Mouse (Mus musculus): ENCODE results near the gene Atp11a. TPM values are rescaled to one million over a fixed set of nuclear protein-coding genes. Genes with fewer than 3 reads are reported as not detected.

Atp11a gene
- polyA plus RNA-seq, 1 experiment from 2014 or later = 18.5 TPM

- DNase-seq (ENCODE audit: low spot score) (no peak), ATAC-seq (replicated peaks; ENCODE audit: low FRiP score) (no peak)
- H3K4me3 ChIP-seq (ENCODE audit: low read depth, low read length) = no peak overlapping the region
- H3K4me2 ChIP-seq (ENCODE audit: low read depth, low read length, severe bottlenecking) = no peak overlapping the region
- WGBS = 87% methylated on average over 9 of the region's 9 CpGs
- no peak overlapping the region for H3K27ac ChIP-seq (ENCODE audit: low read depth, low read length)
- H3K9ac ChIP-seq (ENCODE audit: low read length) = no peak overlapping the region
- H3K9me3 ChIP-seq (ENCODE audit: control insufficient read depth, low read length) = no peaks in the 10 kb centered on the region
- H3K4me1 ChIP-seq (replicated peaks; ENCODE audit: control insufficient read depth, insufficient read depth, low read length) = no peaks in the 10 kb centered on the region; the same call in 1 of the 2 replicates
- no peaks in the 10 kb centered on the region for H3K27me3 ChIP-seq (ENCODE audit: control insufficient read depth, insufficient read depth, low read length)
- no peaks in the 10 kb centered on the region for H3K36me3 ChIP-seq (ENCODE audit: control insufficient read depth, insufficient read depth, low read length)
Observed at GRCm38 (mm10) chr8:12775302-12775975, 18.6 kb downstream of the Atp11a start.

GRCm38 (mm10) chr8:12776166-12776565 is 19.4 kb downstream of the Atp11a start:
- DNase-seq (ENCODE audit: low spot score) (no peak), ATAC-seq (replicated peaks; ENCODE audit: low FRiP score) (no peak)
- H3K9me3 ChIP-seq (ENCODE audit: control insufficient read depth, low read length) = no peaks in the 10 kb centered on the region
- H3K4me3 ChIP-seq (ENCODE audit: low read depth, low read length) = no peak overlapping the region
- H3K27me3 ChIP-seq (ENCODE audit: control insufficient read depth, insufficient read depth, low read length) = no peaks in the 10 kb centered on the region
- no peak overlapping the region for H3K9ac ChIP-seq (ENCODE audit: low read length)
- H3K4me2 ChIP-seq (ENCODE audit: low read depth, low read length, severe bottlenecking) = no peak overlapping the region
- WGBS = 83% methylated on average over 10 of the region's 10 CpGs
- H3K4me1 ChIP-seq (replicated peaks; ENCODE audit: control insufficient read depth, insufficient read depth, low read length) = no peaks in the 10 kb centered on the region; the same call in 1 of the 2 replicates
- no peaks in the 10 kb centered on the region for H3K36me3 ChIP-seq (ENCODE audit: control insufficient read depth, insufficient read depth, low read length)
- H3K27ac ChIP-seq (ENCODE audit: low read depth, low read length) = no peak overlapping the region

DNA sequence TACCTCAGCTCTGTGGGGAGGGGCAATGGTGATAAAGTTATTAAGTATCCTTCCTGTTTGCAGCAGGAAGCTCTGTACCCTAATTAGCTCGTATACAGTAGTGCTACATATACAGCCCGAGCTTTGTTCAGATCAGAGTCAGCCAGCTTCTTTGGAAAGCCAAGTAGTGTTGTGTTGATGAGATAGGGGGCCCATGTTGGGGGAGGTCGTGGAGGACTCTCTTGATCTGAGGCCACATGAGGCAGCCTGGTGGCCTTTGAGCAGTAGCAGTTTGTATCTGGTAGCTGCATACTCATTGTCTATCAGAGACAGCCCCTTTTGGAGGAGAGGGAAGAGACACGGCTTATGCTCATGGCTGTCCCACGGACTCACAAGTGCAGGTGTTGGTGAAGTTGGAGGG is 20.4 kb downstream of the Atp11a start:
- Histone ChIP-seq H3K27ac (ENCODE audit: low read depth, low read length) (no peak overlapping the region), H3K4me2 (ENCODE audit: low read depth, low read length, severe bottlenecking) (no peak overlapping the region), H3K9ac (ENCODE audit: low read length) (no peak overlapping the region), H3K9me3 (ENCODE audit: control insufficient read depth, low read length) (no peaks in the 10 kb centered on the region), H3K4me3 (ENCODE audit: low read depth, low read length) (no peak overlapping the region), H3K27me3 (ENCODE audit: control insufficient read depth, insufficient read depth, low read length) (no peaks in the 10 kb centered on the region), H3K36me3 (ENCODE audit: control insufficient read depth, insufficient read depth, low read length) (no peaks in the 10 kb centered on the region), H3K4me1 (replicated peaks; ENCODE audit: control insufficient read depth, insufficient read depth, low read length) (no peaks in the 10 kb centered on the region; the same call in 1 of the 2 replicates)
- ATAC-seq (replicated peaks; ENCODE audit: low FRiP score) = no peak
- DNase-seq (ENCODE audit: low spot score) = no peak
- WGBS = 74% methylated on average over 5 of the region's 5 CpGs

DNA sequence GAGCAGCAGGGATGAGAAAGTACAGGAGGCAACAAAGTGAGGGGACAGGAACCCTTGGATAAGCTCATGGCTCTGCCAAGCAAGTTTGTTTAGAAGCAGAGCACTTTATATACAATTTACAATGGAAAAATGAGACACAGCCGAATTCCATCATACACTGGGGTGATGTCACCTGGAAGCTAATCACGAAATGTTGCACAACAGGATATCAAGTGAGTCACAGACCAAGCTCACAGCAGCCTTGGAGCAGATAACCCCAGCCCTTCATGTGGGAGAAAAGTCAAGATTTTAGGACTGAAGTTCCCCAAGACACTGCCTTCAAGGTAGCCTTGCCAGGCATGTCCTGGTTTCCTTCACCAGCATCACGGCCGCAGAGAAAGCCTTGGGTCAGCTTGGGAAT is 22.7 kb downstream of the Atp11a start:
- H3K4me1 ChIP-seq (replicated peaks; ENCODE audit: control insufficient read depth, insufficient read depth, low read length) = no peaks in the 10 kb centered on the region; the same call in 1 of the 2 replicates
- no peak for ATAC-seq (replicated peaks; ENCODE audit: low FRiP score)
- H3K9ac ChIP-seq (ENCODE audit: low read length) = no peak overlapping the region
- H3K36me3 ChIP-seq (ENCODE audit: control insufficient read depth, insufficient read depth, low read length) = no peaks in the 10 kb centered on the region
- no peak for DNase-seq (ENCODE audit: low spot score)
- WGBS = 90% methylated on average over 4 of the region's 4 CpGs
- no peaks in the 10 kb centered on the region for H3K9me3 ChIP-seq (ENCODE audit: control insufficient read depth, low read length)
- no peak overlapping the region for H3K4me3 ChIP-seq (ENCODE audit: low read depth, low read length)
- no peaks in the 10 kb centered on the region for H3K27me3 ChIP-seq (ENCODE audit: control insufficient read depth, insufficient read depth, low read length)
- no peak overlapping the region for H3K27ac ChIP-seq (ENCODE audit: low read depth, low read length)
- no peak overlapping the region for H3K4me2 ChIP-seq (ENCODE audit: low read depth, low read length, severe bottlenecking)

- H3K27ac ChIP-seq (ENCODE audit: low read depth, low read length) = no peak overlapping the region
- no peak overlapping the region for H3K4me3 ChIP-seq (ENCODE audit: low read depth, low read length)
- DNase-seq (ENCODE audit: low spot score) = no peak
- H3K9me3 ChIP-seq (ENCODE audit: control insufficient read depth, low read length) = no peaks in the 10 kb centered on the region
- WGBS = 58% methylated on average over 8 of the region's 8 CpGs
- no peak overlapping the region for H3K9ac ChIP-seq (ENCODE audit: low read length)
- H3K27me3 ChIP-seq (ENCODE audit: control insufficient read depth, insufficient read depth, low read length) = no peaks in the 10 kb centered on the region
- H3K4me1 ChIP-seq (replicated peaks; ENCODE audit: control insufficient read depth, insufficient read depth, low read length) = no peaks in the 10 kb centered on the region; the same call in 1 of the 2 replicates
- no peak overlapping the region for H3K4me2 ChIP-seq (ENCODE audit: low read depth, low read length, severe bottlenecking)
- H3K36me3 ChIP-seq (ENCODE audit: control insufficient read depth, insufficient read depth, low read length) = no peaks in the 10 kb centered on the region
- ATAC-seq (replicated peaks; ENCODE audit: low FRiP score) = no peak
Observed at GRCm38 (mm10) chr8:12785508-12785907, 28.7 kb downstream of the Atp11a start.

DNA sequence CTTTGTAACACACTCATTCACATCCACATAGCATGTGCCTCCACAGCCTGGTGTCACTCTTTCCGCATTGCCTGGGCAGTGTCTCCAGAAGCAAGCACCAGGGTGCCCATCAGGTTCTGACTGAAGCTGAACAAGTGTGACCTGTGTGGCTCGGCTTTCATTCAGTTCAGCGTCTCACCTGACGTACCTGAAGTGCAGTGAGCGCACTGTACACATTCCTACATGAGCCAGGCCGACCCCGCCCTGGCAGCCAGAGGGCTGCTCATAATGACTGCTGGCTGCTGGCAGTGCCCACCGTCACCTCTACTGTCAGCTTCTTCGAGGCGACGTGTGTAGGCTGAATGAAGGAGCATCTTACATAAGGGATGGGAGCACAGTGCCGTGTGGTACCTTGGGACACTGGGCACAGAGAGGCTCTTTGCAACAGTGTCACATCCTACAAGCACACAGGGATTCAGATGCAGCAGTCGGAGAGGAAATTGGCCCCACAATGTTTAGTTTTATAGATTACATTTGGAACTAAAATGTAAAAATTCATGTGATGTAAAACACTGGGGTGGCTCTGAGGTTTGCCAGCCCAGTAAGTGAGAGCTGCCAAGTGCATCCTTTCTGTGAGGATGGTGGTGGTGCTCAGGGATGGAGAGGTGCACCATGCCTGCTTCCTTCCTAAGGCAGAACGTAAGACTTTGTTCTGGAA is 29.6 kb downstream of the Atp11a start:
- DNase-seq (ENCODE audit: low spot score) (no peak), ATAC-seq (replicated peaks; ENCODE audit: low FRiP score) (no peak)
- no peak overlapping the region for H3K9ac ChIP-seq (ENCODE audit: low read length)
- no peaks in the 10 kb centered on the region for H3K27me3 ChIP-seq (ENCODE audit: control insufficient read depth, insufficient read depth, low read length)
- H3K4me3 ChIP-seq (ENCODE audit: low read depth, low read length) = no peak overlapping the region
- 86% methylated on average over 14 of the region's 14 CpGs for WGBS
- H3K4me2 ChIP-seq (ENCODE audit: low read depth, low read length, severe bottlenecking) = no peak overlapping the region
- H3K27ac ChIP-seq (ENCODE audit: low read depth, low read length) = no peak overlapping the region
- H3K4me1 ChIP-seq (replicated peaks; ENCODE audit: control insufficient read depth, insufficient read depth, low read length) = no peaks in the 10 kb centered on the region; the same call in 1 of the 2 replicates
- no peaks in the 10 kb centered on the region for H3K36me3 ChIP-seq (ENCODE audit: control insufficient read depth, insufficient read depth, low read length)
- H3K9me3 ChIP-seq (ENCODE audit: control insufficient read depth, low read length) = no peaks in the 10 kb centered on the region

DNA sequence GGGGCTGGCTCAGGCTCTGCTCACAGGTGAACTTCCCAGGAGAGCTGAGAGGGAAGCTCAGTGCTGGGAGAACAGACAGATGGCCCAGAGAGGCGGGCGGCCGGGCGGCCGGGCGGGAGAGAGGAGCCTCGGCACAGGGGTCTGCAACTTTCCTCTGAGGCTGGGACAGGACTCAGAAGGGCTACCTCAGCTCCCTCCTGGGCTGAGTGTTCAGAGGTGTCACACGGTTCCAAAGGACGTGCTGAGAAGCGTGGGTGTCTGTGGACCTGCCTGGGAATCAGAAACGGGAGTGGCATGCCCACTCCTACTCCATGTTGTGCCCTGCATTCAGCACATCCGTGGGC is 30.1 kb downstream of the Atp11a start:
- H3K36me3 ChIP-seq (ENCODE audit: control insufficient read depth, insufficient read depth, low read length) = no peaks in the 10 kb centered on the region
- no peaks in the 10 kb centered on the region for H3K27me3 ChIP-seq (ENCODE audit: control insufficient read depth, insufficient read depth, low read length)
- WGBS = 81% methylated on average over 12 of the region's 12 CpGs
- no peak overlapping the region for H3K9ac ChIP-seq (ENCODE audit: low read length)
- no peak for DNase-seq (ENCODE audit: low spot score)
- no peak overlapping the region for H3K4me2 ChIP-seq (ENCODE audit: low read depth, low read length, severe bottlenecking)
- no peak for ATAC-seq (replicated peaks; ENCODE audit: low FRiP score)
- no peak overlapping the region for H3K4me3 ChIP-seq (ENCODE audit: low read depth, low read length)
- no peaks in the 10 kb centered on the region for H3K9me3 ChIP-seq (ENCODE audit: control insufficient read depth, low read length)
- H3K4me1 ChIP-seq (replicated peaks; ENCODE audit: control insufficient read depth, insufficient read depth, low read length) = no peaks in the 10 kb centered on the region; the same call in 1 of the 2 replicates
- H3K27ac ChIP-seq (ENCODE audit: low read depth, low read length) = no peak overlapping the region

DNA sequence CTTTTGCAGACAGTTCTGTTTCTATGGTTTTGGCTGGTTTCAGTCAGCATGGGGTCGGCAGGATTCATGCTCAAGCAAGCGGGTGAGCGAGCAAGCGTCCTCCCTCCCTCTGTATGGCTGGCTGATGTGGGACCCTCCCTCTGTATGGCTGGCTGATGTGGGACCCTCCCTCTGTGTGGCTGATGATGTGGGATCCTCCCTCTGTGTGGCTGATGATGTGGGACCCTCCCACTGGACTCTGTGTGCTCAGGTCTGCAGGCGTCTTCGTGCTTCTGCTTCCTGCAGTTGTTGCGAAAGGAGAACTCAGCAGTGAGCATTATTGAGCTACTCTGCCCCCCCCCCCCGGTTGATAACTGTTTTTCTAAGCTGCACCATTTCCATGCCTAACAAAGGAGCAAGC is 30.6 kb downstream of the Atp11a start:
- no peak overlapping the region for H3K27ac ChIP-seq (ENCODE audit: low read depth, low read length)
- no peaks in the 10 kb centered on the region for H3K9me3 ChIP-seq (ENCODE audit: control insufficient read depth, low read length)
- no peak overlapping the region for H3K4me2 ChIP-seq (ENCODE audit: low read depth, low read length, severe bottlenecking)
- no peaks in the 10 kb centered on the region for H3K27me3 ChIP-seq (ENCODE audit: control insufficient read depth, insufficient read depth, low read length)
- no peak overlapping the region for H3K9ac ChIP-seq (ENCODE audit: low read length)
- 66% methylated on average over 8 of the region's 8 CpGs for WGBS
- no peak overlapping the region for H3K4me3 ChIP-seq (ENCODE audit: low read depth, low read length)
- DNase-seq (ENCODE audit: low spot score) = no peak
- no peaks in the 10 kb centered on the region; the same call in 1 of the 2 replicates for H3K4me1 ChIP-seq (replicated peaks; ENCODE audit: control insufficient read depth, insufficient read depth, low read length)
- no peak for ATAC-seq (replicated peaks; ENCODE audit: low FRiP score)
- H3K36me3 ChIP-seq (ENCODE audit: control insufficient read depth, insufficient read depth, low read length) = no peaks in the 10 kb centered on the region

- ATAC-seq (replicated peaks; ENCODE audit: low FRiP score) = no peak
- H3K4me1 ChIP-seq (replicated peaks; ENCODE audit: control insufficient read depth, insufficient read depth, low read length) = no peaks in the 10 kb centered on the region; the same call in 1 of the 2 replicates
- H3K27me3 ChIP-seq (ENCODE audit: control insufficient read depth, insufficient read depth, low read length) = no peaks in the 10 kb centered on the region
- H3K36me3 ChIP-seq (ENCODE audit: control insufficient read depth, insufficient read depth, low read length) = no peaks in the 10 kb centered on the region
- no peak overlapping the region for H3K27ac ChIP-seq (ENCODE audit: low read depth, low read length)
- DNase-seq (ENCODE audit: low spot score) = no peak
- no peaks in the 10 kb centered on the region for H3K9me3 ChIP-seq (ENCODE audit: control insufficient read depth, low read length)
- no peak overlapping the region for H3K4me3 ChIP-seq (ENCODE audit: low read depth, low read length)
- H3K4me2 ChIP-seq (ENCODE audit: low read depth, low read length, severe bottlenecking) = no peak overlapping the region
- H3K9ac ChIP-seq (ENCODE audit: low read length) = no peak overlapping the region
- 88% methylated on average over 9 of the region's 9 CpGs for WGBS
Observed at GRCm38 (mm10) chr8:12788695-12789094, 31.9 kb downstream of the Atp11a start.
